Mouse (Mus musculus): ENCODE measurements at regions not wholly inside any gene's neighbourhood (a gene's known extent, or its start where the extent isn't known, plus 50 kb on each side); places are given as distances from the start of the nearest gene placed in this dataset.
A peak's percentile ranks its signal among the peaks of the same experiment; 100 is the strongest.

DNA sequence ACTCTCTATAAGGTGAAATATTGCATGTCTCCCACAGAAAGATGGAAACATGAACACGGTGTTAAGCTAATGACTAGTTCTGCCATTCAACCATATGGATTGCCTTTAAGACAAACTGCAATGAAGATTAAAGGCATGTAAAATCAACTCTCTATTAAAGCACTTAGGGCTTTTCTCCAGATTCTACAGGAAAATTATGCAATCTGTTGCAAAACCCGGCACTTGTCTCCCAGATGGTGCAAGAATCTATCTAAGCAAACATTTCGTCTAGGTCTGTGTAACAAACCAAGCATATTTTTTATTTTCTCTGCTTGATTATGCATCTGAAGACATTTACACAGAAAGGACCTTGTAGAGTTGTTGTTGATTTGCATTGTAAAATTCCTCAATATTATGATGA, 1682.9 kb downstream of the Cdh8 start:
- DNase-seq (ENCODE audit: low read depth, low spot score): no peak

- DNase-seq (ENCODE audit: low read depth, low spot score): no peak
Measured at GRCm38 (mm10) chr8:97722627-97723026, 1693.6 kb downstream of the Cdh8 start.

GRCm38 (mm10) chr8:97701706-97702105, 1714.6 kb downstream of the Cdh8 start:
- no peak for DNase-seq (ENCODE audit: low read depth, low spot score)

DNA sequence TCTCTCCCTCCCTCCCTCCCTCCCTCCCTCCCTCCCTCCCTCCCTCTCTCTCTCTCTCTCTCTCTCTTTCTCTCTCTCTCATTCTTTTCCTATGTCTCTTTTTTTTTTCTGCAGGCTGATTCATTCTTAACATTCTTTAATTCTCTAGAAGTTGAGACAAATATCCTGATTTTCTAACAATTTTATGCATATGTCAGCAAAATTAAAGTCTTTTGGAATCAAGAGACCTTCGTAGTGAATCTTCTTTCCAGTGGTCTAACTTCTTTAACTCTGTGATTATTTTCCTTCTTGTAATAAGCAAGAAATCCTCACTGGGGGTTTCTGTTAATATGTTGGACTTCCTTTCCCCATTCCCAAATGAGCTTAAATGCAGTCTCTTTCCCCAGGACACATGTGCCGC, 1751.9 kb downstream of the Cdh8 start:
- no peak for DNase-seq (ENCODE audit: low read depth, low spot score)

- DNase-seq (ENCODE audit: low read depth, low spot score): no peak
Measured at GRCm38 (mm10) chr8:97662144-97662543, 1754.1 kb downstream of the Cdh8 start.

GRCm38 (mm10) chr8:97651802-97652201, 1763.5 kb upstream of the Got2 start:
- DNase-seq (ENCODE audit: low read depth, low spot score): peak; percentile 14

DNA sequence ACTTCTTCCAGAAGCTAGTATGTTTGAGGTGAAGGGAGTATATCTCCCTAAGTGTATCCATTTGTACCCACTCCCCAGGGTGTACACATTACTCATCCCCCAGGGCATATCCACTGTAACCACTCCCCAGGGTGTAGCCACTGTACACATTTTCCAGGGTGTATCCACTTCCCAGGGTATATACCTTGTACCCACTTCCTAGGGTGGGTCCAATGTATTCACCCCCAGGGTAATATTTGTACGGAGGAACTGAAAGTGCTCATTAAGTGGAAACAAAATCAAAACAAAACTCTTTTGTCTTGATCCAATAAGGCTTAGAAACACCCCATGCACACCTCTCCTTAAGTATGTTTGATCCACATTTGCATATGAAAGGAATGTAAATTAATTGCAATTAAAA, 1744.6 kb upstream of the Got2 start:
- DNase-seq (ENCODE audit: low read depth, low spot score): no peak

Measured in mesoderm, embryonic 11.5 days (tissue).